Mouse (Mus musculus) heart, embryonic 16.5 days (tissue): ENCODE measurements around the gene Itga2b. TPM values are rescaled to one million over a fixed set of nuclear protein-coding genes. Genes with fewer than 3 reads are reported as not detected.

Experiments
- ATAC-seq: fragments of 200-750 bp; cut with Nextera tagmentation; replicated peaks from 2 replicates; pipeline ENCODE4 v1.8.0; 2017; ENCODE audit warnings: moderate number of reproducible peaks; ENCODE audit not compliant: insufficient read depth, low FRiP score; ENCODE audit errors: extremely low read depth
- H3K27ac ChIP-seq: fragments of 300-500 bp; sonication (generic); 2 replicates; pipeline ENCODE4 v1.5.1; 2014; ENCODE audit warnings: mild to moderate bottlenecking, low read length, control low read depth, moderate library complexity
- H3K27me3 ChIP-seq: fragments of 300-500 bp; sonication (generic); 2 replicates; pipeline ENCODE4 v1.6.1; 2014; ENCODE audit warnings: low read length, mixed read lengths; ENCODE audit not compliant: control insufficient read depth, insufficient read depth
- H3K36me3 ChIP-seq: fragments of 300-500 bp; sonication (generic); 2 replicates; pipeline ENCODE4 v1.6.1; 2014; ENCODE audit not compliant: control insufficient read depth, insufficient read depth
- H3K4me1 ChIP-seq: fragments of 300-500 bp; sonication (generic); 2 replicates; pipeline ENCODE4 v1.6.1; 2014; ENCODE audit warnings: low read length, mixed read lengths; ENCODE audit not compliant: control insufficient read depth, insufficient read depth
- H3K4me2 ChIP-seq: fragments of 300-500 bp; sonication (generic); 2 replicates; pipeline ENCODE4 v1.6.1; 2014; ENCODE audit warnings: low read depth, mild to moderate bottlenecking, control low read depth, low read length
- H3K4me3 ChIP-seq: fragments of 300-500 bp; sonication (generic); 2 replicates; pipeline ENCODE4 v1.5.1; 2014; ENCODE audit warnings: mild to moderate bottlenecking, control low read depth, low read length
- H3K9ac ChIP-seq: fragments of 300-500 bp; sonication (generic); 2 replicates; pipeline ENCODE4 v1.6.1; 2014; ENCODE audit warnings: low read length, control low read depth
- H3K9me3 ChIP-seq: fragments of 300-500 bp; sonication (generic); replicated peaks from 2 replicates; pipeline ENCODE4 v1.6.1; 2016; ENCODE audit warnings: low read length; ENCODE audit not compliant: control insufficient read depth
- WGBS: fragments of 180-500 bp; shearing (Covaris S2); extraction: QIAGEN DNeasy Blood & Tissue Kit; methylation state at CpG from one replicate; pipeline ENCODE4 v1.1.7; 2014; 5-methylcytosine and 5-hydroxymethylcytosine counted together
- polyA plus RNA-seq: library from polyadenylated mRNA; unstranded; fragments of >200 nt; fragmentation: Nextera tagmentation; extraction: Ambion mirVana; gene quantifications from 2 replicates; pipeline ENCODE4 v1.2.1, GENCODE M21; 2015

Gene Itga2b
- 6.5 and 6.6 TPM in 2 replicates for polyA plus RNA-seq

DNA sequence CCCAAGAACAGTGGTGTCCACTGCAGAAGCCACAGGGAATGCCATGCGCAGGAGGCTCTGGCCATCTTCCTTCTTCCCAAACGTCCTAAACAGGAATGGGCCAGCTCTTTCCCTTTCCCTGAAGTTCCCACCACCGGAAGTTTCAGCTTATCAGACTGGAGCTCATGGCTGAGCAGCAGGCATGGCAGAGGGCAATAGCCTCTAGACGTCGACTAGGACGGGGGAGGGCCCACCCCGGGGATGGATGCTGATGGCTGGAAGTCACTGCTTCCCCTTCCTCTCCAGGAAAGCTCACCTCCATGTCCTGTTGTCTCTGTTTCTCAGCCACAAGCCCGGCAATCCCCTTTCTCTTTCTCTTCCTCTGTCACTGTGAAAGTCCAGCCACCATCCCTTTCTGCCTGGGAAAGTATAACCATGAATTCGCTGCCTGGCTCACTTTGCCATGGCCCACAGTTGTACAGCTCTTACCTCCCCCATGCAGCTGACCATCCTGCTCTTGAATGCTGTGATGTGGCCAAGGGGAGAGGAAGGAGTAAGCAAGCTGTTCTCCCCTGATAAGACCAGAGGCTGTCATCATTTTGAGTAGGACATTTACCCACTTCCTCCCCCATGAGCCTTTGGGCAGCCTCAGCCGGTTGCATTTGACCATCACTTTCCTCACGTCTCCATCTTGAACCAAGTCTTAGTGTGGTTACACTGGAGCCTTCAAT lies at the start of gene Itga2b:
Itga2b (minus strand) TSS at position 475 of the 710 bp plus-strand sequence.
- H3K4me2 ChIP-seq: no peak within 1 kb of the TSS
- ATAC-seq: no peak

DNA sequence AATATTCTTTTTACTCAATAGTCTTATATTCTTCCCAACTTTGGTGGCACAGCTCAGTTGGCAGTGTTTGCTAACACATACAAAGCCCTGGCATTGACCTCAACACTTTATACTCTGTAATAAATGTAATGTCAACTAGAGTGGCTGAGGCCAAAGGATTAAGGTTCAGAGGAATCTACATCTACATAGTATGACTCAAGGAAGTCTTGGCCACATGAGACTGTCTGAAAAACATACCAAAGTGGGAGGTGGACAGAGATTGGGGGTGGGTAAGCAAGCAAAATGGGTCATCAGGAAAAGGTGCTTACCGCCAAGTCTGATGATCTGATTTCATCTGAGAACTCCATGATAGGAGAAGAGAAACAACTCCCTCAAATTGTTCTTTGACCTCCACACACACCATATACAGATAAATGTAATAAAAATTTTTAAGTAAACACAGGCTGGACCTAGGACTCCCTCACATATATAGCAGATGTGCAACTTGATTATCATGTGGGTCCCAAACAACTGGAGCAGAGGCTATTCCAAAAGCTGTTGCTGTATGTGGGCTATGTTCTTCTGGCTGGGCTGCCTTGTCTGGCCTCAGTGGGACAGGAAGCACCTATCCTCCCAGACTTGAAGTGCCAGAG lies 45.0 kb upstream of the Itga2b start:
- H3K4me1 ChIP-seq: peaks cover 3% of the 10 kb centered on the region; the same call in 1 of the 2 replicates
- no peak for ATAC-seq
- no peaks in the 10 kb centered on the region for H3K27me3 ChIP-seq
- H3K36me3 ChIP-seq: peaks cover 7% of the 10 kb centered on the region; the same call in 1 of the 2 replicates
- WGBS: 89% methylated on average over 1 of the region's 1 CpGs
- no peak overlapping the region for H3K4me2 ChIP-seq
- no peak overlapping the region for H3K27ac ChIP-seq
- H3K4me3 ChIP-seq: no peak overlapping the region
- H3K9me3 ChIP-seq: no peaks in the 10 kb centered on the region; the same call in 1 of the 2 replicates
- no peak overlapping the region for H3K9ac ChIP-seq

More for the DNA sequence above, at the start of gene Itga2b:
- Histone ChIP-seq H3K36me3 (0 out of 2 replicates have a peak, but pooled peaks cover 2% of the 10 kb centered on the region), H3K9ac (no peak within 1 kb of the TSS), H3K27ac (no peak within 1 kb of the TSS), H3K27me3 (no peaks in the 10 kb centered on the region), H3K4me3 (no peak within 1 kb of the TSS), H3K9me3 (no peaks in the 10 kb centered on the region), H3K4me1 (peaks cover 16% of the 10 kb centered on the region)
- WGBS: 34% methylated on average over 11 of the region's 11 CpGs

- Histone ChIP-seq H3K4me1 (peaks cover 3% of the 10 kb centered on the region; the same call in 1 of the 2 replicates), H3K4me2 (no peak overlapping the region), H3K27ac (no peak overlapping the region; the same call in 1 of the 2 replicates), H3K9ac (no peak overlapping the region), H3K36me3 (peaks cover 6% of the 10 kb centered on the region), H3K9me3 (no peaks in the 10 kb centered on the region), H3K27me3 (no peaks in the 10 kb centered on the region), H3K4me3 (no peak overlapping the region)
- WGBS: 70% methylated on average over 6 of the region's 6 CpGs
- ATAC-seq: no peak
Measured at GRCm38 (mm10) chr11:102510226-102510625, 40.3 kb upstream of the Itga2b start.

GRCm38 (mm10) chr11:102496732-102497131 lies 26.8 kb upstream of the Itga2b start:
- 61% methylated on average over 2 of the region's 2 CpGs for WGBS
- H3K36me3 ChIP-seq: peaks cover 16% of the 10 kb centered on the region

DNA sequence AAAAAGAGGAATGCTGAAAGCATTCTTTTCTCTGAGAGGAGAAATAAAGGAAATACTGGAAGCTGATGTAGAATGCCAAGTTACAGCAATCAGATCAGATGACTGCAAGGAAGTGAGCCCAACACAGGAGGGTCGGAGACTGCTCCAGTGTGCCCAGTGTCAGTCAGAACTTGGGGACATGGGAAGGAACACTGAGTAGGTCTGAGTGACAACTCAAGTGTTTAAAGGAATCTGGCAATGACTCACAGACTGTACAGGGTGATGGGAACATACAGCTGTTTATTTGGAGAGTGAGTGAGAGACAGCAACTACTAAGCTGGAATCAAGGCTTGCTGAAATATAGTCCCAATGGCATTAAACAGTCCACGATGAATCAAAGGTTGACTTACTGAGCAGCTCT lies 26.3 kb upstream of the Itga2b start:
- peaks cover 11% of the 10 kb centered on the region for H3K4me1 ChIP-seq
- no peak for ATAC-seq
- no peak overlapping the region for H3K9ac ChIP-seq
- H3K27me3 ChIP-seq: no peaks in the 10 kb centered on the region
- H3K36me3 ChIP-seq: peaks cover 15% of the 10 kb centered on the region
- H3K27ac ChIP-seq: no peak overlapping the region
- 72% methylated on average over 2 of the region's 2 CpGs for WGBS
- H3K4me3 ChIP-seq: no peak overlapping the region
- no peaks in the 10 kb centered on the region for H3K9me3 ChIP-seq
- no peak overlapping the region for H3K4me2 ChIP-seq

More at GRCm38 (mm10) chr11:102496732-102497131, 26.8 kb upstream of the Itga2b start:
- Histone ChIP-seq H3K27me3 (no peaks in the 10 kb centered on the region), H3K27ac (no peak overlapping the region), H3K4me3 (no peak overlapping the region), H3K4me1 (peaks cover 11% of the 10 kb centered on the region), H3K9me3 (no peaks in the 10 kb centered on the region), H3K4me2 (no peak overlapping the region), H3K9ac (no peak overlapping the region)
- no peak for ATAC-seq

- no peaks in the 10 kb centered on the region for H3K27me3 ChIP-seq
- ATAC-seq: no peak
- no peak overlapping the region for H3K4me3 ChIP-seq
- H3K36me3 ChIP-seq: peaks cover 14% of the 10 kb centered on the region
- peaks cover 11% of the 10 kb centered on the region for H3K4me1 ChIP-seq
- H3K4me2 ChIP-seq: no peak overlapping the region
- no peaks in the 10 kb centered on the region for H3K9me3 ChIP-seq
- WGBS: 92% methylated on average over 5 of the region's 5 CpGs
- no peak overlapping the region for H3K9ac ChIP-seq
- no peak overlapping the region for H3K27ac ChIP-seq
Measured at GRCm38 (mm10) chr11:102495742-102496141, 25.8 kb upstream of the Itga2b start.

- Histone ChIP-seq H3K4me3 (no peak overlapping the region), H3K4me1 (peaks cover 11% of the 10 kb centered on the region), H3K4me2 (no peak overlapping the region), H3K27ac (no peak overlapping the region), H3K9ac (no peak overlapping the region), H3K27me3 (no peaks in the 10 kb centered on the region), H3K36me3 (peaks cover 10% of the 10 kb centered on the region), H3K9me3 (no peaks in the 10 kb centered on the region)
- ATAC-seq: no peak
- WGBS: 95% methylated on average over 6 of the region's 6 CpGs
Measured at GRCm38 (mm10) chr11:102495114-102495513, 25.2 kb upstream of the Itga2b start.

DNA sequence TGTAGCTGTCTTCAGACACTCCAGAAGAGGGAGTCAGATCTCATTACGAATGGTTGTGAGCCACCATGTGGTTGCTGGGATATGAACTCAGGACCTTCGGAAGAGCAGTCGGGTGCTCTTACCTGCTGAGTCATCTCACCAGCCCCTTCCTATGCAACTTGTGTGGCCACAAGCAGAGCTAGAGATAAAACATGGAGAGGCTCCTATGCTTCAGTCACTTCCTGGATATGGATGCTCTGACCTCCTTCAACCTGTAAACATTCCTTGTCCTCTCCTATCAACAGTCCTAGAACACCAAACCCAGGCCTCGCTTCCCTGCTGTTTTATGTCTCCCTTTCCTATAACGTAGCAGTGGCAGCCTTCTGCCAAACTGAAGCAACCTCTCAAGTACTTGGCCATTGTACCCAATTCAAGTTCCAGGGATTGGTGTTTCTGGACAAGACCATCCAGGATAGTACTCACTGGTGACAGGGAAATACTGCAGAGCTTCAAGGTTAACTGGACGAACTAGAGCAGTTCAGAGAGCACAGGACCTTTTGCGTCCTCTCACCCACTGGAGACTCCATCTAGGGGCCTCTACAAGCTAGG lies 24.2 kb upstream of the Itga2b start:
- 67% methylated on average over 7 of the region's 7 CpGs for WGBS
- ATAC-seq: no peak

GRCm38 (mm10) chr11:102493241-102493640 lies 23.3 kb upstream of the Itga2b start:
- no peaks in the 10 kb centered on the region for H3K9me3 ChIP-seq
- H3K9ac ChIP-seq: peak overlapping the region; percentile 13; the same call in 1 of the 2 replicates
- H3K4me1 ChIP-seq: peaks cover 11% of the 10 kb centered on the region
- H3K4me2 ChIP-seq: no peak overlapping the region
- H3K27ac ChIP-seq: peak overlapping the region; percentile 54
- ATAC-seq: peak; percentile 58; the same call in 1 of the 2 replicates
- peaks cover 2% of the 10 kb centered on the region; the same call in 1 of the 2 replicates for H3K36me3 ChIP-seq
- H3K4me3 ChIP-seq: no peak overlapping the region
- H3K27me3 ChIP-seq: no peaks in the 10 kb centered on the region
- 38% methylated on average over 2 of the region's 2 CpGs for WGBS

More for the DNA sequence above, 24.2 kb upstream of the Itga2b start:
- Histone ChIP-seq H3K4me2 (no peak overlapping the region), H3K36me3 (peaks cover 4% of the 10 kb centered on the region; the same call in 1 of the 2 replicates), H3K9ac (no peak overlapping the region), H3K27ac (peak overlapping the region; percentile 56), H3K27me3 (no peaks in the 10 kb centered on the region), H3K9me3 (no peaks in the 10 kb centered on the region), H3K4me1 (peaks cover 11% of the 10 kb centered on the region), H3K4me3 (no peak overlapping the region)
